Mouse (Mus musculus) forebrain, embryonic 15.5 days (tissue): ENCODE measurements around the gene H2al3. TPM values are rescaled to one million over a fixed set of nuclear protein-coding genes. Genes with fewer than 3 reads are reported as not detected.

Experiments used
- ATAC-seq: fragments of 200-750 bp; cut with Nextera tagmentation; replicated peaks from 2 replicates; pipeline ENCODE4 v1.8.0; 2017; ENCODE audit warnings: mild to moderate bottlenecking, moderate TSS enrichment, moderate library complexity
- H3K27ac ChIP-seq: fragments of 300-500 bp; sonication (generic); replicated peaks from 2 replicates; pipeline ENCODE4 v1.5.1; 2015; ENCODE audit warnings: mild to moderate bottlenecking, inconsistent platforms
- H3K27me3 ChIP-seq: fragments of 300-500 bp; sonication (generic); 2 replicates; pipeline ENCODE4 v1.6.1; 2015; ENCODE audit warnings: inconsistent platforms
- H3K36me3 ChIP-seq: fragments of 300-500 bp; sonication (generic); 2 replicates; pipeline ENCODE4 v1.6.1; 2015; ENCODE audit warnings: mild to moderate bottlenecking, inconsistent platforms
- H3K4me1 ChIP-seq: fragments of 300-500 bp; sonication (generic); 2 replicates; pipeline ENCODE4 v1.6.1; 2015; ENCODE audit warnings: inconsistent platforms
- H3K4me2 ChIP-seq: fragments of 300-500 bp; sonication (generic); replicated peaks from 2 replicates; pipeline ENCODE4 v1.6.1; 2015; ENCODE audit warnings: mild to moderate bottlenecking, inconsistent platforms
- H3K4me3 ChIP-seq: fragments of 300-500 bp; sonication (generic); 2 replicates; pipeline ENCODE4 v1.5.1; 2015; ENCODE audit warnings: mild to moderate bottlenecking, inconsistent platforms
- H3K9ac ChIP-seq: fragments of 300-500 bp; sonication (generic); replicated peaks from 2 replicates; pipeline ENCODE4 v1.6.1; 2015; ENCODE audit warnings: mild to moderate bottlenecking, inconsistent platforms
- H3K9me3 ChIP-seq: fragments of 300-500 bp; sonication (generic); 2 replicates; pipeline ENCODE4 v1.6.1; 2016; ENCODE audit warnings: inconsistent platforms
- WGBS: fragments of 180-500 bp; shearing (Covaris S2); methylation state at CpG from one replicate; pipeline ENCODE4 v1.1.7; 2015; ENCODE audit warnings: mixed read lengths; 5-methylcytosine and 5-hydroxymethylcytosine counted together
- polyA plus RNA-seq: library from polyadenylated mRNA; unstranded; fragments of >200 nt; fragmentation: Nextera tagmentation; extraction: Ambion mirVana; gene quantifications from 2 replicates; pipeline ENCODE4 v1.2.1, GENCODE M21; 2015

The H2al3 gene
- polyA plus RNA-seq, result not detected in 2 replicates

DNA sequence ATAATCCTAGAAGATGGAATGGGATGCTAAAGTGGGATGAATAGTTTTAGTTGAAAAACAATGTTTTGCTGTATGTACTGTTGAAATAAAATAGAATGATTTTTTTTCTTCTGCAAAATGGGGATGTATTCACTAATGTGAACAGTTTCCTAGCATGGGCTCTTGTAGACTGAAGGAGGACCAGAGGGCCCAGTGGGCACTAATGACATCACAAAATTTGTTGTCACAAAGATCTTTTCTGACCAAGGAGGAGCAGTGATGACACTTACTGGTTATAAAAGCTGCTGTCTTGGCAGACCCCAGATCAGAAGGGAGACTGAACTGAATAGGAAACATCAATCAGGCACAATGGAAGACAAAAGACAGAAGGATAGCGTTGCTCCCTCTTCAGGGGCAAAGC, at the start of gene H2al3:
Gene H2al3, plus strand, starts transcription at position 301 of the 400 bp plus-strand sequence.
- no peak within 1 kb of the TSS for H3K27ac ChIP-seq
- no peaks in the 10 kb centered on the region for H3K9me3 ChIP-seq
- H3K9ac ChIP-seq, result no peak within 1 kb of the TSS
- 59% methylated on average over 1 of the region's 1 CpGs for WGBS
- ATAC-seq, result no peak
- no peak within 1 kb of the TSS for H3K4me3 ChIP-seq
- no peaks in the 10 kb centered on the region for H3K4me1 ChIP-seq
- H3K36me3 ChIP-seq, result no peaks in the 10 kb centered on the region
- no peaks in the 10 kb centered on the region for H3K27me3 ChIP-seq
- H3K4me2 ChIP-seq, result no peak within 1 kb of the TSS

DNA sequence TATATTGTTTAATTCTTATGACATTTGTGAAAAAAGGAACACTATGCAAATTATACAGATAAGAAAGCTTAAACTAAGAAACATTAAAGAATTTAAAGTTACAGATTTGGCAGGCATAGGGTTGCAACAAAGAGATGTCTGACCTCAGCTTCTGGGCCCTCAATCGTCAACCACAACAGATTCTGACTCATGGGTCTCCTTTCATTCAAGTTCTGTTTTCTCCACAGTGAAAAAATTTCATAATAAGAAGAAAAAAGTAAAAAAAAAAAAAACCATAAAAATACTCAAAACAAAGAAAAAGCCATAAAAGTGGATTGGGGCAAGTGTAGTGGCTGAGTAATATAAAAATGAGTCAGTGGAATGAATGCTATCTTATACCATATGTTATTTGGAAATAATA, 39.4 kb upstream of the H2al3 start:
- H3K9me3 ChIP-seq, result no peaks in the 10 kb centered on the region
- H3K4me1 ChIP-seq, result no peaks in the 10 kb centered on the region
- H3K36me3 ChIP-seq, result no peaks in the 10 kb centered on the region
- H3K4me2 ChIP-seq, result no peak overlapping the region
- no peak overlapping the region for H3K4me3 ChIP-seq
- H3K9ac ChIP-seq, result no peak overlapping the region
- H3K27ac ChIP-seq, result no peak overlapping the region
- 75% methylated on average over 1 of the region's 1 CpGs for WGBS
- no peak for ATAC-seq
- H3K27me3 ChIP-seq, result no peaks in the 10 kb centered on the region

DNA sequence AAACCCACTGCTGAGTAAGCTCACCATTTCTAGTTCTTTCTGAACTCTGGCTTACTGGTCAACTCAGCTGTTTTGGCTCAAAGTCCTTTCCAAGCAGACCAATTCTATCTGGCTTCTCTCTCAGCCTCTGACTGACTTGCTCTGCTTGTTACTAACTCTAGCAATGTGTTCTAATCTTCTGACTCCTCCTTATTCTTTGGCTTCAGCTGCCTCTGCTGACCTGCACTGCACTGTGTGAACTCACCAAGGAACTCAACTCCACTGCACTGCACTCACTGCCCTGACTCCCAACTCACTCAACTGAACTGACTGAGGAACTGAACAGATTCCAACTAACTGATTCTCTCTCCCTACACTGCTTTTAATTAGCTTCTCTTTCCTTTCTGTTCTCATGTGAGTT, 37.0 kb upstream of the H2al3 start:
- ATAC-seq, result no peak
- Histone ChIP-seq H3K4me2 (no peak overlapping the region), H3K9ac (no peak overlapping the region), H3K4me3 (no peak overlapping the region), H3K36me3 (no peaks in the 10 kb centered on the region), H3K27ac (no peak overlapping the region), H3K27me3 (no peaks in the 10 kb centered on the region), H3K9me3 (no peaks in the 10 kb centered on the region), H3K4me1 (no peaks in the 10 kb centered on the region)

DNA sequence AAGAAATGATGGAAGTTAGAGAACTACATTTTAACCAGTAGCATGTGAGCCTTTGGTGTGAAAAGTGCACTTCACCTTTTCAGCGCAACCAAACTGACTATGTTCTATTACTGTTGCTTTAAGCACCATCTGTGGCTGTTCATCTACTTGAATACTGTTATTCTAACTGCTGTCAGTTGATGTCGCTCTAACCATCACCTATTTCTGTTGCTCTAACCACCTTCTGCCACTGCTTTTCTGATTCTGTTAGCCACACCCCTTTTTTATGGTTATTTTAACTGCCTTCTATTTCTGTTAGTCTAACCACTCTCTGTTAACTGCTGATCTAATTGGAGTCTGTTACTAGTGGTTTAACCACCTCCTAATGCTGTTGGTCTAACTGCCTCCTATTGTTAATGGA, 14.7 kb upstream of the H2al3 start:
- H3K4me2 ChIP-seq, result no peak overlapping the region
- H3K9me3 ChIP-seq, result no peaks in the 10 kb centered on the region
- H3K4me1 ChIP-seq, result 0 out of 2 replicates have a peak, but pooled peaks cover 3% of the 10 kb centered on the region
- no peak overlapping the region for H3K27ac ChIP-seq
- no peak overlapping the region for H3K9ac ChIP-seq
- no peak overlapping the region for H3K4me3 ChIP-seq
- H3K36me3 ChIP-seq, result no peaks in the 10 kb centered on the region
- no peak for ATAC-seq
- H3K27me3 ChIP-seq, result no peaks in the 10 kb centered on the region
- WGBS, result 79% methylated on average over 2 of the region's 2 CpGs

DNA sequence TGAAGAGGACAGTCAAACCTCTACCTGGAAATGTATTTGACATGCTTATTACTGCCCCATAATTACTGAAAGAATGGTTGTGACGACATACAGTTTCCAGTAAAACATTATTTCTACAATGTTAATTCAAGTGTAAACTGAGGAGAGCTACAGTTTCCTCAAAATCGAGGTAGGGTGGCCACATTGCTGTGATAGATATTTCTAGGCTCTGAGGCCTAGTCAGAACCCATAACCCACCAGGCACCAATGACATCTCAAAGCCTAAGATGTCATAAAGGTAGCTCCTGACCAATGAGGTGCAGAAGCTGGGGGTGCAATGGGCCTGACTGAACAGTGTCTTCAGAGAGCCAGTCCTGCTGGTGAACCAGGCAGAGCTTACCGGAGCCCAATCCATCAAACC, 2.9 kb upstream of the H2al3 start, which contains the start of gene Hypm:
Gene Hypm, plus strand, starts transcription at position 301 of the 400 bp plus-strand sequence.
- no peak within 1 kb of the TSS for H3K4me3 ChIP-seq

DNA sequence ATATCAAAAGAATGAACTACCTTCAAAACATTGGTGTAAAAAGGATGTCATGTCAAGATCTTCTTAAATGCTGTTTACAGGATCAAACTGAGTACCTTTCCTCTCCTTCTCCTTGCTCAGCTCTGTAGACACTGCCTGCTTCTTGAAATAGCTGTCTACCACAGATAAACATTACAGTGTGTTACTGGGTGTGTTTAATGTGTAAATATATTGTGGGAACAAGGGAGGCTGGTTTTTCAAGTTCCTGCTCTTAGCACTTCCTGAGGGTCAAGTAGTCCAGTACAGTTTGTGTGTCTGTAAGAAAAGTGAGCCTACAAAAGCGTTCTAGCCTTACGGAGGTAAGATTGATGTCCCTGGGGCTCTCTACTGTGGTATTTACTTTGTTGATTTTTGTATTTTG, 12.4 kb downstream of the H2al3 start:
- no peak for ATAC-seq
- Histone ChIP-seq H3K4me1 (no peaks in the 10 kb centered on the region), H3K36me3 (no peaks in the 10 kb centered on the region), H3K4me2 (no peak overlapping the region), H3K9me3 (no peaks in the 10 kb centered on the region), H3K27me3 (no peaks in the 10 kb centered on the region), H3K4me3 (no peak overlapping the region), H3K9ac (no peak overlapping the region), H3K27ac (no peak overlapping the region)
- 97% methylated on average over 2 of the region's 2 CpGs for WGBS

More for the DNA sequence above, 2.9 kb upstream of the H2al3 start, which contains the start of gene Hypm:
- Histone ChIP-seq H3K36me3 (no peaks in the 10 kb centered on the region), H3K4me1 (no peaks in the 10 kb centered on the region), H3K9me3 (no peaks in the 10 kb centered on the region), H3K27ac (no peak within 1 kb of the TSS), H3K27me3 (no peaks in the 10 kb centered on the region), H3K4me2 (no peak within 1 kb of the TSS), H3K9ac (no peak within 1 kb of the TSS)
- 82% methylated on average over 3 of the region's 3 CpGs for WGBS
- ATAC-seq, result no peak

DNA sequence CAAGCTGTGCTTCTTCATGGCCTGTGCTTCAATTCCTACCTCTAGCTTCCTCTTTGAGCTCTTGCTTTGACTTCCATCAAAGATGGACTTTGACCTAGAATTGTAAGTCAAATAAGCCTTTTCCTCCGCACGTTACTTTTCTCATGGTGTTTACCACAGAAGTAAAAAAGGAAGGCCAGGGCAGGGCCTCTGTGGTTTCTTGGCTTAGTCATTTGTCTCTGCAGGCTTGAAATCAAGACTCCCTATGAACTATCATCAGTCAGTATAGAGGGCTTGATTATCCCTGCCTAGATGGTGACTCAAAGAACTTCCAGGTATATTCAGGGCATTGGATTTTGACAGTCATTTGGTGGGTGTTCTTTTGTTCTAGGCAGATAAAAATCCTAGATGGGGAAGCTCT, 26.0 kb downstream of the H2al3 start:
- Histone ChIP-seq H3K27me3 (no peaks in the 10 kb centered on the region), H3K4me2 (no peak overlapping the region), H3K4me1 (no peaks in the 10 kb centered on the region), H3K9me3 (no peaks in the 10 kb centered on the region), H3K27ac (no peak overlapping the region), H3K4me3 (no peak overlapping the region), H3K36me3 (no peaks in the 10 kb centered on the region), H3K9ac (no peak overlapping the region)
- ATAC-seq, result no peak
- 96% methylated on average over 2 of the region's 2 CpGs for WGBS

DNA sequence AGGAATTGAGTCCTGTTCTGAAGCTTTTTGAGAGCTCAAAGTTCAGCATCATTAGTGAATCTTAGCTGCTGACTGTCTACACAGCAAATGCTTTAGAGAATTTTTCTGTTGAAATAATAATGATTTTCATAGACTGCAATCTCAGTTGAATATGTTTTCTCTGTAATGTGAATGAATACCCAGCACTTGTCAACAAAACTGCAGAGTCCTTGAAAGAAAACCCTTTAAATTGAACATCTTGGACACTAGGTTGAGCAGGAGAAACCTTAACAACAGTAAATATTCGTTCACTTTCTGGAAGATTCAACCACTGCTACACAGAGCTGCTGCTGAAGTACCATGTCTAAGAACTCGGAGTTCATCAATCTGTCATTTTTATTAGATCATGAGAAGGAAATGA, 35.8 kb downstream of the H2al3 start, which contains the start of gene Sytl5:
Gene Sytl5, plus strand, starts transcription at position 301 of the 400 bp plus-strand sequence.
- H3K4me2 ChIP-seq, result no peak within 1 kb of the TSS
- H3K4me1 ChIP-seq, result no peaks in the 10 kb centered on the region
- no peaks in the 10 kb centered on the region for H3K9me3 ChIP-seq
- no peak for ATAC-seq
- H3K27ac ChIP-seq, result no peak within 1 kb of the TSS
- WGBS, result 69% methylated on average over 2 of the region's 2 CpGs
- H3K4me3 ChIP-seq, result no peak within 1 kb of the TSS
- no peaks in the 10 kb centered on the region for H3K27me3 ChIP-seq
- no peaks in the 10 kb centered on the region for H3K36me3 ChIP-seq
- H3K9ac ChIP-seq, result no peak within 1 kb of the TSS

Other genes with a start within 250 kb of the H2al3 start
- gene Dynlt3, start 186.7 kb upstream of the H2al3 start, polyA plus RNA-seq, result 33.5 and 35.5 TPM in 2 replicates
- gene Hypm, start 2.8 kb upstream of the H2al3 start, polyA plus RNA-seq, result not detected in 2 replicates
- 1.4 and 1.5 TPM in 2 replicates for gene Sytl5, start 35.9 kb downstream of the H2al3 start, polyA plus RNA-seq